Mouse (Mus musculus): ENCODE measurements around the gene Tshz2.

DNA sequence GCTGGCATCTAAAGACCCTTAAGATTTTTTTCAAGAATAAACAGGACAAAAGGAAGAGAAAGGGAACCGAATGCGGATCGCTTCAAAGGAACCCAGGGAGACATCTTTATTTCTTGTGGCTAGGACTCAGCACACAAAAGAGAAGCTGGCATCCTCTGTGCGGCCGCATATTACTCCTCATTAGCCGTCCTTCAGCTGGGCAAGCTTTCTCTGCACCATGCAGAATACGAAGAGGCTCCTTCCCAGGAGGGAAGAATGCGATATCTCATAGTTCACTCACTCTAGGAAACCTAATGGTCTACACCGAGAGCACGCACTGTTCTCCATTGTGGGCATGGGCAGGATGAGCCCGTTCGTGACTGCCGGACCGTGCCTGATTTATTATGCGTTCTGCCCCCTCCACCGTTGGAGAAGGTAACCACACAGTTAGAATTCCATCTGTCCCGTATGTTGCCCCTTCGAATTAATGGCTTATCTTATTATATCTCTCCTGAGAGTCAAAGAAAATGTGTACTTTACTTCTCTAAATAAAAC is 89.0 kb downstream of the Tshz2 start:
- TF ChIP-seq CTCF (IDR thresholded peaks at IDR 0.05) = no peak
- TF ChIP-seq EP300 (IDR thresholded peaks at IDR 0.05) = no peak

All from lung, postnatal 0 days (tissue).